Mouse (Mus musculus) heart, embryonic 13.5 days (tissue): Measurements from ENCODE around the gene Mybl2. TPM values are rescaled to one million over a fixed set of nuclear protein-coding genes. Genes with fewer than 3 reads are reported as not detected.

Experiments
- ATAC-seq: fragments of 200-750 bp; cut with Nextera tagmentation; 2 replicates; pipeline ENCODE4 v1.8.0; 2017; ENCODE audit warnings: moderate TSS enrichment; ENCODE audit not compliant: insufficient number of reproducible peaks, low FRiP score, low TSS enrichment; ENCODE audit errors: extremely low read depth
- H3K27ac ChIP-seq: fragments of 300-500 bp; sonication (generic); replicated peaks from 2 replicates; pipeline ENCODE4 v1.5.1; 2015; ENCODE audit warnings: moderate library complexity, mild to moderate bottlenecking, inconsistent platforms
- H3K27me3 ChIP-seq: fragments of 300-500 bp; sonication (generic); replicated peaks from 2 replicates; pipeline ENCODE4 v1.6.1; 2015; ENCODE audit warnings: mild to moderate bottlenecking, inconsistent platforms
- H3K36me3 ChIP-seq: fragments of 300-500 bp; sonication (generic); 2 replicates; pipeline ENCODE4 v1.6.1; 2015; ENCODE audit warnings: mild to moderate bottlenecking, inconsistent platforms
- H3K4me1 ChIP-seq: fragments of 300-500 bp; sonication (generic); 2 replicates; pipeline ENCODE4 v1.6.1; 2015; ENCODE audit warnings: inconsistent platforms
- H3K4me2 ChIP-seq: fragments of 300-500 bp; sonication (generic); 2 replicates; pipeline ENCODE4 v1.6.1; 2015; ENCODE audit warnings: inconsistent platforms, mild to moderate bottlenecking, moderate library complexity
- H3K4me3 ChIP-seq: fragments of 300-500 bp; sonication (generic); 2 replicates; pipeline ENCODE4 v1.5.1; 2015; ENCODE audit warnings: moderate library complexity, mild to moderate bottlenecking, inconsistent platforms
- H3K9ac ChIP-seq: fragments of 300-500 bp; sonication (generic); 2 replicates; pipeline ENCODE4 v1.6.1; 2015; ENCODE audit warnings: inconsistent platforms, mild to moderate bottlenecking, moderate library complexity
- H3K9me3 ChIP-seq: fragments of 300-500 bp; sonication (generic); 2 replicates; pipeline ENCODE4 v1.6.1; 2016; ENCODE audit warnings: inconsistent platforms
- WGBS: fragments of 180-500 bp; shearing (Covaris S2); methylation state at CpG from one replicate; pipeline ENCODE4 v1.1.7; 2015; ENCODE audit warnings: mixed read lengths; 5-methylcytosine and 5-hydroxymethylcytosine counted together
- microRNA-seq: library from miRNA; unstranded; fragments of <30 nt; microRNA quantifications from one replicate; pipeline ENCODE4, GENCODE M21; 2016
- polyA plus RNA-seq: library from polyadenylated mRNA; unstranded; fragments of >200 nt; fragmentation: Nextera tagmentation; extraction: Ambion mirVana; gene quantifications from 2 replicates; pipeline ENCODE4 v1.2.1, GENCODE M21; 2015

Gene Mybl2
- polyA plus RNA-seq, 1 experiment from 2014 or later, result 16.7 TPM

DNA sequence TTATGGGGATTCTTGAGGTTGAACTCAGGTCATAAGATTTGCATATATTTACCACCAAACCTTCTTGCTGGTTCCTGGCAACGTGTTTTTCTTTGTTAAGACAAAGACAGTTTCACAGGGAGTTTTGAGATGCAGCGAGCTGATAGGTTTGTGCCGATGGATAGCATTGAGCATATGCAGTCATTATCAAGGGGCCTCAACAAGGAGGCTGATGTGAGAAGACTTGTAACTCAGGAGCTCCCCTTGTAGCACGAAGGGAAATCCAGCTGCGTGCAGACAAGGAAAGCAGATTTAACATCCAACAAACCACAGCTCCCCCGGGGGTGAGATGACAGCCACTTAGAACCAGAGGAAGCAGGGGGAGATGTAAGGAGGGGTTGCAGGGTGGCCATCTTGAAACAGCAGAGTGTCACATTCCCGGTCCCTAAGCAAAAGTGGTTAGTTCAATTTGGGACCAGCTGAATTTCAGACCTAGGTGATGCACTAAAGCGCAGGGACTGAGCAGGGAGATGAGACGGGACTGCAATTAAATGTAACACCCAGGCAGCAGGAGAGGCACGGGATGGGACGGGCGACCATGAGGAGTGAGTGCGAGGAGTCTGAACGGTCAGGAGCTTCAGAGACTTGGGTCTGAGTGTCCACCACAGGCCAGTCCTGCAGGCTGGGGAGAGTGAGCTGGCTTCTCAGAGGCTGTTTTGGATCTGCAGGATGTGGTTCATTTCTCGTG lies 66.3 kb downstream of the Mybl2 start:
- H3K36me3 ChIP-seq, result no peaks in the 10 kb centered on the region
- ATAC-seq, result no peak
- WGBS, result 51% methylated on average over 15 of the region's 15 CpGs
- peaks cover 34% of the 10 kb centered on the region for H3K27me3 ChIP-seq
- H3K27ac ChIP-seq, result no peak overlapping the region
- no peak overlapping the region for H3K4me3 ChIP-seq
- H3K4me2 ChIP-seq, result no peak overlapping the region
- H3K4me1 ChIP-seq, result peaks cover 16% of the 10 kb centered on the region
- no peak overlapping the region for H3K9ac ChIP-seq
- H3K9me3 ChIP-seq, result no peaks in the 10 kb centered on the region

DNA sequence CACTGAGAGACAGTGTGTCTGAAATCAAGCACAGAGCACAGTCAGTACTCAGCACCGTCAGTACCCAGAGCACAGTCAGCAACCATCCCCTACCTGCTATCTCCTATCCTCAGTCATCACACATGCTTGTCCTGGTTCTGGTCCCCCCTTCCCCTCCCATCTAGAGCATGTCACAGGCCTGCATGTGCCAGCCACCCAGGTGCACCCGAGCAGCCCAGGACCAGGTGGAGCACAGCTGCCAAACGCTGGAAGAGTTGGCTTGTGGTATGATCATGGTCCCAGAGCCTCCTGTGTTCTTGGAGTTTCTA lies 66.8 kb downstream of the Mybl2 start:
- H3K36me3 ChIP-seq, result no peaks in the 10 kb centered on the region
- no peak overlapping the region for H3K27ac ChIP-seq
- no peak overlapping the region for H3K4me2 ChIP-seq
- peaks cover 16% of the 10 kb centered on the region for H3K4me1 ChIP-seq
- H3K4me3 ChIP-seq, result no peak overlapping the region
- ATAC-seq, result no peak; the same call in 1 of the 2 replicates
- peaks cover 34% of the 10 kb centered on the region for H3K27me3 ChIP-seq
- no peak overlapping the region for H3K9ac ChIP-seq
- WGBS, result 65% methylated on average over 3 of the region's 3 CpGs
- no peaks in the 10 kb centered on the region for H3K9me3 ChIP-seq

DNA sequence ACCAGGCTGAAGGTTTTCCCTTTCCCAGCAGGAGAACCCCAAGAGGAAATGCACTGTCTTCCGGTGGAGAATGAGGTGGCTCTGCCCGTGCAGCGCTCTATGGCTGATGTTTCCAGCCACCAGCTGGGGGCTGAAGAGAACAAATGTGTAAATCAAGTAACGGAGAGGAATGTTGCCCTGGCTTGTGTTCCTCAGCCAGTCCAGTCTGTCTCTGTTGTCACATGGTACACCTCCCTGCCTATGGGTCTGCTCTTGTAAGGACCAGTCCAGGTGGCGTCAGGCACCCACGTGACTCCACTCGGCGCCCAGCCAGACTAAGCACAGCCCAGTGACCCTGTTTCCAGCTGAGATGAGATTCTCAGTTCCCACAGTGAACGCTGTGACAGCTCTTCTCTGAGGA lies 67.8 kb downstream of the Mybl2 start:
- peaks cover 34% of the 10 kb centered on the region for H3K27me3 ChIP-seq
- H3K4me3 ChIP-seq, result peak overlapping the region; percentile 24
- H3K36me3 ChIP-seq, result no peaks in the 10 kb centered on the region
- ATAC-seq, result peak; percentile 89; the same call in 1 of the 2 replicates
- peaks cover 2% of the 10 kb centered on the region for H3K9me3 ChIP-seq
- no peak overlapping the region for H3K9ac ChIP-seq
- 13% methylated on average over 9 of the region's 9 CpGs for WGBS
- peak overlapping the region; percentile 62 for H3K4me2 ChIP-seq
- H3K4me1 ChIP-seq, result peaks cover 16% of the 10 kb centered on the region
- peak overlapping the region; percentile 62 for H3K27ac ChIP-seq

DNA sequence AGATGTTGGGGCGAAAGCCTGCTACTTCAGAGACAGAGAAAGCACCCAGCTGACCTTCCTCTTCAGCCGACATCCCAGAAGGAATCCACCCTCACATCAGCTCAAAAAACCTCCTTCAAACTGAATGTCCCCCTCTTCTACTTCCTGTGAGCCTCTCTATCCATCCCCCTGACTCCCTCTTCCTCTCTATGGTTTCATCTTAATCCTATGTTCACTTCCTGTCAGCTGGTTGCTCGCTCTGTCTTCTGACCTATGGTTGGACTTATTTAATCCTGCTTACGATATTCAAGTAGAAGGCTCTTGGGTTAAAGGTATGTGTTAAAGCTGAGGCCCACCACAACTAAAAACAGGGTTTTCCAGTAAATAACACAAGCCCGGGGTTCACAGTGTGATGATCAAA lies 69.0 kb downstream of the Mybl2 start:
- Histone ChIP-seq H3K4me1 (peaks cover 16% of the 10 kb centered on the region), H3K4me2 (no peak overlapping the region), H3K27ac (no peak overlapping the region), H3K36me3 (no peaks in the 10 kb centered on the region), H3K9ac (no peak overlapping the region), H3K4me3 (no peak overlapping the region), H3K9me3 (peaks cover 4% of the 10 kb centered on the region), H3K27me3 (peaks cover 29% of the 10 kb centered on the region)
- ATAC-seq, result no peak
- 74% methylated on average over 5 of the region's 5 CpGs for WGBS

DNA sequence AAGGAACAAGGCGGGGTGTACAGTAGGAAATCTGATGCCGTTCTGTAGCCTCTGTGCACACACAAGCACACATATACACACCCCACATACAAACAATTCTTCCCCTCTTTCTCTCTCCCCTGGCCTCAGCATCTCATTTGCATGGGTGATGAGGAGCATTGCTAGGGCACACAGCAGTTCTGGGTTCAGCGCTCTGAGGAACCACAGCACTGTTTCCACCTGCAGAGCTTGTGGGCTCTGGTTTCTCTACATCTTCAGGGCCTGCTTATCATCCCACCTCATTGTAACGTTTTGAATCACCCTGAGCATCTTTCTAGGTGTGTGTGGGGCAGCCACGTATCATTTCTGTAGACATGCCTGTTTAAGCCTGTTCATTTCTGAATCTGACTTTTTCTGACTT lies 76.3 kb downstream of the Mybl2 start:
- Histone ChIP-seq H3K4me2 (no peak overlapping the region), H3K9ac (no peak overlapping the region), H3K36me3 (no peaks in the 10 kb centered on the region), H3K4me1 (no peaks in the 10 kb centered on the region), H3K27ac (no peak overlapping the region), H3K9me3 (peaks cover 4% of the 10 kb centered on the region), H3K27me3 (no peaks in the 10 kb centered on the region), H3K4me3 (no peak overlapping the region)
- no peak for ATAC-seq
- 68% methylated on average over 5 of the region's 5 CpGs for WGBS

DNA sequence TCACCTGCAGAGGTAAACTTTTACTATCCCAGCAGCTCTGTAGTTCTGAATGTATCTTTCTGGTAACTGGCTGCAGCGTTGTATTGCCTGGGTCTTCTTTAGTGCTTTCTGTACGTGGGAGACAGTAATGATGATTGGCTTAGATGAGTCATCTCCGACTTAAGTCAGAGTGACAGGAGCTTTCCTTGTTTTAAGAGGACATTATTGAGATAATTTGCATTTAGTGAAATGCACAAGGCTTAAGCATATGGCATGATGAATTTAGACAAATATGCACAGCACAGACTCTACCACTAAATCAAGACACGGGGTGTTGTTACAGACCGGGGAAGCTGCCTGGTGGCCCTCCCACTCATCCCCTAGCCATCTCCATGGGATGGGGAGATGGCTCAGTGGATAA lies 77.8 kb downstream of the Mybl2 start:
- ATAC-seq, result no peak
- Histone ChIP-seq H3K4me2 (no peak overlapping the region), H3K4me3 (no peak overlapping the region), H3K27me3 (no peaks in the 10 kb centered on the region), H3K36me3 (no peaks in the 10 kb centered on the region), H3K4me1 (no peaks in the 10 kb centered on the region), H3K9me3 (peaks cover 3% of the 10 kb centered on the region), H3K27ac (no peak overlapping the region), H3K9ac (no peak overlapping the region)
- WGBS, result 78% methylated on average over 5 of the region's 5 CpGs

Small RNA genes lying within 50 kb of the gene (microRNA-seq; reads per million reads assigned to microRNA genes)
- not detected for gene Gm22174
- gene Mir7003, result not detected

Other genes starting within 250 kb of the Mybl2 start
- 125 and 132 TPM in 2 replicates for gene Srsf6, start 123.2 kb upstream of the Mybl2 start, polyA plus RNA-seq
- gene L3mbtl1, start 111.2 kb upstream of the Mybl2 start, polyA plus RNA-seq, result 0.05 TPM in 1 of 2 replicates, not detected in the other
- 0.33 TPM in 1 of 2 replicates, not detected in the other for gene Sgk2, start 67.4 kb upstream of the Mybl2 start, polyA plus RNA-seq
- gene Ift52, start 37.3 kb upstream of the Mybl2 start, polyA plus RNA-seq, result 35.3 and 37.3 TPM in 2 replicates
- gene Gtsf1l, start 33.2 kb downstream of the Mybl2 start, polyA plus RNA-seq, result not detected in 2 replicates
- 2.5 and 3.6 TPM in 2 replicates for gene Tox2, start 148.4 kb downstream of the Mybl2 start, polyA plus RNA-seq